Mouse (Mus musculus): ENCODE results near the gene Dtnb.

- TF ChIP-seq CTCF (IDR thresholded peaks at IDR 0.05; ENCODE audit: control insufficient read depth, insufficient read depth, insufficient read length) (no peak), USF1 (IDR thresholded peaks at IDR 0.05; ENCODE audit: low read depth) (no peak)
Observed at GRCm38 (mm10) chr12:3619021-3619367, 46.8 kb downstream of the Dtnb start.

Data from C2C12 (cell line).